Mouse (Mus musculus) lung, postnatal 0 days (tissue): ENCODE data around the gene Slc26a8. TPM values are rescaled to one million over a fixed set of nuclear protein-coding genes. Genes with fewer than 3 reads are reported as not detected.

Experiments
- ATAC-seq: fragments of 200-750 bp; cut with Nextera tagmentation; 2 replicates; pipeline ENCODE4 v1.8.0; 2017; ENCODE audit warnings: moderate library complexity
- DNase-seq: peaks from one replicate; pipeline ENCODE4 v3.0.0-alpha.2; 2016; ENCODE audit warnings: low spot score
- H3K27ac ChIP-seq: fragments of 300-500 bp; sonication (generic); 2 replicates; pipeline ENCODE4 v1.5.1; 2014; ENCODE audit warnings: antibody characterized with exemption, mild to moderate bottlenecking, low read length, mixed read lengths
- H3K27me3 ChIP-seq: fragments of 300-500 bp; sonication (generic); replicated peaks from 2 replicates; pipeline ENCODE4 v1.6.1; 2014; ENCODE audit warnings: low read length, mixed read lengths; ENCODE audit not compliant: insufficient read depth
- H3K36me3 ChIP-seq: fragments of 300-500 bp; sonication (generic); 2 replicates; pipeline ENCODE4 v1.6.1; 2014; ENCODE audit warnings: low read length, mixed read lengths; ENCODE audit not compliant: insufficient read depth
- H3K4me1 ChIP-seq: fragments of 300-500 bp; sonication (generic); 2 replicates; pipeline ENCODE4 v1.6.1; 2014; ENCODE audit warnings: antibody characterized with exemption, low read depth, low read length, mixed read lengths; ENCODE audit not compliant: insufficient read depth
- H3K4me2 ChIP-seq: fragments of 300-500 bp; sonication (generic); replicated peaks from 2 replicates; pipeline ENCODE4 v1.6.1; 2014; ENCODE audit warnings: low read depth, mild to moderate bottlenecking, low read length, moderate library complexity, mixed read lengths
- H3K4me3 ChIP-seq: fragments of 300-500 bp; sonication (generic); 2 replicates; pipeline ENCODE4 v1.5.1; 2014; ENCODE audit warnings: low read depth, low read length
- H3K9ac ChIP-seq: fragments of 300-500 bp; sonication (generic); replicated peaks from 2 replicates; pipeline ENCODE4 v1.6.1; 2014; ENCODE audit warnings: low read depth, mild to moderate bottlenecking
- H3K9me3 ChIP-seq: fragments of 300-500 bp; sonication (generic); 2 replicates; pipeline ENCODE4 v1.6.1; 2016; ENCODE audit warnings: low read length, mixed read lengths
- CTCF ChIP-seq: IDR thresholded peaks from 2 replicates; pipeline ENCODE4 v1.5.1; 2016; ENCODE audit warnings: antibody characterized with exemption, mild to moderate bottlenecking
- EP300 ChIP-seq: IDR thresholded peaks from 2 replicates; pipeline ENCODE4 v1.6.1; 2016; ENCODE audit warnings: antibody characterized with exemption, mild to moderate bottlenecking, control low read depth
- WGBS: fragments of 180-500 bp; shearing (Covaris S2); extraction: QIAGEN DNeasy Blood & Tissue Kit; methylation state at CpG from one replicate; pipeline ENCODE4 v1.1.7; 2014; 5-methylcytosine and 5-hydroxymethylcytosine counted together
- polyA plus RNA-seq: library from polyadenylated mRNA; unstranded; fragments of >200 nt; fragmentation: Nextera tagmentation; extraction: Ambion mirVana; gene quantifications from 2 replicates; pipeline ENCODE4 v1.2.1, GENCODE M21; 2015

Slc26a8 gene
- polyA plus RNA-seq, 1 experiment from 2014 or later, result 0.60 TPM

DNA sequence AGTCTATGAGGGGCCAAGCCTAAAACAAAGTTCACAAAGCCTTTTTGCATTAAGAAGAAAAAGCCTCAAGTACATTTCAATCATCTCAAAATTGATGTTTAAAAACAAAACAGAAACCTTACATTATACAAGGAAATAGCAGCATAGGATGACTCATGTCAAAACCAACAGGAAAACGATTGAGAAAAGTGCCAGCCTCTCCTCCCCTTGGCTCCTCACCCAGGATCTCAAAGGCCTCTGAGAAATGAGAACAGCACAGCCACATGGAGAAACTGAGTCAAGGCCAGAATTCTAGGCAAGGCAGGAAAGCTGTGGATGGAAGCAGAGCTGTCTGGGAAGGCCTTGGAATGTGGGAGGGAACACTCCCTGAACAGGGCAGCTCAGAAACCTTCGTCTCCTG lies 101.4 kb downstream of the Slc26a8 start:
- no peaks in the 10 kb centered on the region for H3K27me3 ChIP-seq
- DNase-seq, result no peak
- ATAC-seq, result no peak
- TF ChIP-seq EP300 (no peak), CTCF (no peak)
- H3K4me2 ChIP-seq, result no peak overlapping the region
- WGBS, result 74% methylated on average over 2 of the region's 2 CpGs
- H3K9me3 ChIP-seq, result no peaks in the 10 kb centered on the region
- no peak overlapping the region for H3K4me3 ChIP-seq
- H3K9ac ChIP-seq, result no peak overlapping the region
- H3K36me3 ChIP-seq, result peaks cover 19% of the 10 kb centered on the region
- no peak overlapping the region for H3K27ac ChIP-seq
- no peaks in the 10 kb centered on the region for H3K4me1 ChIP-seq

Other genes with a start within 250 kb of the Slc26a8 start
- gene Fkbp5, start 172.7 kb downstream of the Slc26a8 start, polyA plus RNA-seq, result 15.8 and 26.9 TPM in 2 replicates
- not detected in 2 replicates for gene Armc12, start 159.4 kb downstream of the Slc26a8 start, polyA plus RNA-seq
- not detected in 2 replicates for gene Clpsl2, start 140.8 kb downstream of the Slc26a8 start, polyA plus RNA-seq
- gene Clps, start 129.5 kb downstream of the Slc26a8 start, polyA plus RNA-seq, result 0.32 and 0.42 TPM in 2 replicates
- 0.07 and 0.25 TPM in 2 replicates for gene Lhfpl5, start 114.6 kb downstream of the Slc26a8 start, polyA plus RNA-seq
- 37.1 and 41.9 TPM in 2 replicates for gene Srpk1, start 67.5 kb downstream of the Slc26a8 start, polyA plus RNA-seq
- 31.9 and 34.0 TPM in 2 replicates for gene Mapk14, start 1.1 kb upstream of the Slc26a8 start, polyA plus RNA-seq
- 2.0 and 2.4 TPM in 2 replicates for gene AC170998.1, start 35.9 kb upstream of the Slc26a8 start, polyA plus RNA-seq
- 46.7 and 46.9 TPM in 2 replicates for gene Mapk13, start 79.1 kb upstream of the Slc26a8 start, polyA plus RNA-seq
- 6.0 and 6.2 TPM in 2 replicates for gene Brpf3, start 110.9 kb upstream of the Slc26a8 start, polyA plus RNA-seq
- gene Pnpla1, start 168.2 kb upstream of the Slc26a8 start, polyA plus RNA-seq, result 0.04 TPM in 1 of 2 replicates, not detected in the other
- gene 4930539E08Rik, start 225.1 kb upstream of the Slc26a8 start, polyA plus RNA-seq, result 0.02 TPM in 1 of 2 replicates, not detected in the other